Mouse (Mus musculus) embryo, embryonic 10.5 days (tissue): ENCODE results near the gene Fgfr2.
A peak's percentile ranks its signal among the peaks of the same experiment; 100 is the strongest.

Source experiments
- DNase-seq: peaks from one replicate; pipeline ENCODE4 v3.0.0-alpha.2; 2015; ENCODE audit warnings: low spot score

Fgfr2 gene

DNA sequence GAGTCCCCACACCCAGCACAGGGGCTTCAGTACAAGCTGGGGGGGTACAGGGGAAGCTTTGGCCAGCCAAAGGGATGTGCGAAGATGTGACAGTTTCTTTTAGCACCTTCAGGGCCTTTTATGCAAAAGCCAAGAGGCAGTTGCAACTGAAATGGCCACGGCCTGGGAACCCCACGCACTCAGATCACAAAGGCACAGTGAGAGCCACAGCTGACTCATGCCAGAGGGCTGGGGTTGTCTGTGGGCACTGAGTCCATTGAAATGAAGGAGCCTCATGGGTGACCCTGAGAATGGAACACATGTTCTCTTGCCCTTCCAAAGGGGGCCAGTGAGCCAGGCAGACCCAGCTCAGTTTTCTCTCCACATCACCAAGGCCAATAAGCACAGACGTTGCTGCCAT lies 114.5 kb downstream of the Fgfr2 start:
- no peak for DNase-seq

DNA sequence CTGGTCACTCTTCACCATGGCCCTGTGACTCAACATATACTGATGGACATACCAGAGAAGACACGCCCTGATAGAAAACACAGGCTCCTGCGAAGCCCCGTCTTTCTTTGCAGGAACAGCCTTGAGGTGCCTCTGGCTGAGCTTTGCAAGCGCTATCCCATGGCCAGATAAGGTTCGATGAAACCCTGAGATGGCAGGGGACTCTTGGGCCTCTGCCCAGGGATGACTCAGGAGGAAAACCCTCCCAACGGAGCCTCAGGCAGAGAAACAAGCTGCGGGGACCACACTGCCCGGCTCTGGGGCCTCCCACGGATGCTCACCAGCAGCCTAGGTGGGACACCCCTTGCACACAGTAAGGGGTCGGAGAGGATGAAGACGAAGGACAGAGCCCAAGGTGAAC lies 115.8 kb downstream of the Fgfr2 start:
- no peak for DNase-seq

DNA sequence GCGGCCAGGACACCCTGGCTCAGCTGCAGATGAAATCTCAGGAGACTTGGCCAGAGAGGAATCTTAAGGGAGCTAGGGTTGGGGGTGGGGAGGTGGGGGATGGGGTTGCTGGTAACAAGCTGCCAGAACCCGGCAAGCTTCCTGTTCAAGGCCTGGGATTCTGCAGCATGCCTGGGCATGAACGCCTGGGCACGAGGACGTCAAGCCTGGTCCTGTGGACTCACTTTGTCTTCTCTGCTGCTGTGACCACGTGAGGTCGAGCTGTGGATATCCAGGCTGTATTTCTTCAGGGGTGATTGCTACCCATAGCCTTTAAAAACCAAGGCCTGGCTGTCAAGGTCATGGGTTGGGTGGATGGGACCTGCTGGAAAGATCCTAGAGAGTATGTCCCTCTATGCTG lies 117.4 kb downstream of the Fgfr2 start:
- DNase-seq: no peak

DNA sequence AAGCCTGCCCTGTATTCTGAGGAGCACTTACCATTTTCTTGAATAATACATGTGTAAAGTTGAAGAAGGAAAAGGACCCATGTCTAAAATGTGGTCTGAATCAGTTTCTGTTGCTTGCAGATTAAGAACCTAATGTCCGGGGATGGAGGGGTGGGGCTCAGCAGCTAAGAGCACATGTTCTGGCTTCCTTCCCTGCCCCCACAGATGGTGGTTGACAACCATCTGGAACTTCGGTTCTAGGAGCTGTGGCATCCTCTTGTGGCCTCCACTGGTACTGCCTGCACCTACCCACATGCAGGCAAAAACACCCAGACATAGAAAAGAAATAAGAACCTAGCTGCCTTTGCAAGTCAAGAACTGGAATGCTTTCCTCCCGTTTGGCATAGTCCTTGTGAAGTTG lies 119.7 kb downstream of the Fgfr2 start:
- peak; percentile 73 for DNase-seq

DNA sequence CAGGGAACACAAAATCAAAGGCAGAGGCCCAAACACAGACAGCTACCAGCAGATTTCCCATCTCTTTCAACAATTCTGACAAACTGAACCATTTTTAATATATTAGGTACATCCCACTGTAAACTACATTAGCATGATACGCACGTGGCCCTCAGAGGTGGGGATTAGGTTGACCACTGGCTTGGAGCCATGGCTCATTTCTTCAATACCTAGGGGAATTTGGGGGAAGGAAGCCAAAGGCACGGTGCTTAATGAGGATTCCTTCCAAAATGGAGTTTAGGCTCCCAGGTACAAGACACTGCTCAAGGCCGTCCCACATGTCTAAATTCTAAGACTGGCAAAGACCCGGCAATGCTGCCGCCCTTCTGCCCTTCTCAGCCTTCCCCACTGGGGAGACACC lies 120.9 kb downstream of the Fgfr2 start:
- DNase-seq: no peak

DNA sequence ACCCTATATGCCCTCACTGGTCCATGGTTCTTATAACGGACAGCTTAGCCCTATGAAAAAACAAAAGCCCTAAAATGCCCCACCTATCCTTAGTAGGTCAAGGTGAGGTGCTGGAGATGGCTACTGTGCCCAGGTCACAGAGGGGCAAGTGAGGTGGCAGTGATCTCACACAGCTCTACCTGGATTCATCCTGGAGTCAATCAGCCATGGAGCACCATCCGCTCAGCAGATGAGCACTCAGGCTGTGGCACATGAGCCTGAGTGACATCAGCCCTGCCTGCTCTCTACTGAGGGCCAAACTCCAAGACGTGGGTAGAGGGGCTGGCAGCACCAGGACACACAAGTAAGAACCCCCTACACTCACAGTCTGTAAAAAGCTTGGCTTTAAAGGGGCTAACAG lies 121.8 kb downstream of the Fgfr2 start:
- DNase-seq: no peak

DNA sequence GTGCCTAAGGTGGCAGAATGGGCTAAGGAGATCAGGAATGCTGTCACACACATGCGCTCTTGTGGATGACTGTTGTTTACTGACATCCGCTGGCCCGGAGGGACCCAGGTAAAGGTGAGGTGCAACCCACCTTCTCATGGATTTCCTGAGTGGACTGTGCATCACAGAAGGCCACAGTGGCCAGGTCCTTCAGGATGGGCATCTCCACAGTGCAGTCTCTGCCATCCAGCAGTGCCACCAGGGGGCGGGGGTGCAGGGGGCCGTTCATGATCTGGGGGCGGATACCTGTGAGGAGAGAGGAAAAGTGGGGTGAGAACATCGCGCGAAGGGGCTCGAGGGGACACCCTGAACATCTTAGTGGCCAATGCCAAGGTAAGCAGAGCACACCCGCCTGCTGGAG lies 124.1 kb downstream of the Fgfr2 start:
- no peak for DNase-seq

DNA sequence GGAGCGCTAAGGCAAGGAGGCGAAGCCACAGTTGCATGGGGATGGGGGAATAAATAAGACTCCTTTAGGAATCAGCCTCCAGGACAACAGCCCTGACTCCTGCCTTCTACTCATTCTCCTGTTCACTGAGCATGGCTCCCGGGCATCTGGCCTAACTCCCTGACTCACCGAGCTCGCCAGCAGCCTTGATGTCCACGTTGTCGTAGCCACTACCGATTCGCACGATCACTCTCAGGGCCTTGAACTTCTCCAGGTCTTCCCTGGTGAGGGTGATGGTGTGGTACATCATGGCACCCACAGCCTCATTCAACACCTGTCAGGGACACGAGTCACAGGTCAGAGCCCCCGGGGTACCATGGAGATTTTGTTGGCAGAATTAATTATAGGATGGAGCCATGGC lies 124.5 kb downstream of the Fgfr2 start:
- DNase-seq: no peak

DNA sequence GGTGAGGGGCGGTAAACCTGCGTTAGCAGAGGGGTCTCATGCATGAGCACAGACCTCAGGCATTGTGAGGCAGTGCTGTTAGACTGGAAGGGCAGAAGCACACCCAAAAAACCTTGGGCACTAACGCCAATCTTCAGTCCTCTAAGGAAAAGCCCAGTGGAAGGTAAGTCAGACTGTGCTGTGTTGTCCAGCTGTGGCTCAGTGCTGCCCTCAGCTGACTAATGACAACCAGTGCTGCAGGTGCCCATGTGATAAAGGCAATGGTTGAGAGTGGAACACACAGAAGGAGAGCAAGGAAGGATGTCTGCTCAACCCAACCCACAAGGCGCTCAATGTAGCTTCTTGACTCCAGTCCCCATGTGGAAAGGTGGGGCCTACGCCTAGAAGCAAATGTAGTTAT lies 126.8 kb downstream of the Fgfr2 start:
- peak; percentile 27 for DNase-seq

DNA sequence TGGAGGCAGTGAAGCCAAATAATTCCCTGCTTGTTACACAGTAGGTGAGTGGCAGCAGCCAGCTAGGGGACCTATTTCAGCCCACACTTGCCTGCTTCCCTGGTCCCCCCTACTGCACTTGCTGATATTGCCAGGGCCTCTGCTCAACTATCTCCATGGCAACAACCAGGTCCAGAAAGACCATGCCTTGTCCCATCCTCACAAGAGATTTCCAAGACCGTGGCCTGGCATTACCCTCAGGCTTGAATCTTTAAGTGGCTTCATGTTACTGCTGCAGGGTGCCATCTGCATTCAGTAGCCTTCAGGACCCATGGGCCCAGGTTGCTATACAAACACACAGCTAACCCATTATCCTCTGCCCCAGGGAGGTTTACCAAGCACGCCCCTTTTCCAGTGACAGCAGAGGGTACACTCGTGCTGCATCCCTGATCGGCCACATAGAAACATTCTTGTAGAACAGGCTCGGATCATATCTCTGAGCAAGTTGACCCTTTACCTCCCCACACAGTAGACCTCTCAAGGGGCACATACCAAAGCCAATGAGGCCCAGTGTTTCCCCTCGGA lies 128.4 kb downstream of the Fgfr2 start:
- DNase-seq: no peak

DNA sequence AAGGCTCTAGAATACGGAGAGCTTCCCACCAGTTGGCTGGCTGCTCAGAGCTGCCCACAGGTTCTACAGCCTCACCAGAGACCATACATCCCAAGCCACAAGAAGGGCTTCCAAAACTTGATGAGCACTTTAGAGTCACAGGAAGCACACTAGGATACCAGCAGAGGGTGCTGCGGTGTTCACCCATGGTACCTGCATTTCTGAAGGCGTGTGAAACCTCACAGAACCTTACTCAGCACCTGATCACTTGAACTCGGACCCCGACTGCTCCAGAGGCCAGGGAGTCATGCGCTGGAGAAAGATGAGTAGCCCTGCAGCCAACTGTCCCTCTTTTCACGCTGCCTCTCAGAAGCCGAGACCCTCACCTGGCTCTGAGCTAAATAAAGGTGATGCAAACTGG lies 129.0 kb downstream of the Fgfr2 start:
- no peak for DNase-seq

DNA sequence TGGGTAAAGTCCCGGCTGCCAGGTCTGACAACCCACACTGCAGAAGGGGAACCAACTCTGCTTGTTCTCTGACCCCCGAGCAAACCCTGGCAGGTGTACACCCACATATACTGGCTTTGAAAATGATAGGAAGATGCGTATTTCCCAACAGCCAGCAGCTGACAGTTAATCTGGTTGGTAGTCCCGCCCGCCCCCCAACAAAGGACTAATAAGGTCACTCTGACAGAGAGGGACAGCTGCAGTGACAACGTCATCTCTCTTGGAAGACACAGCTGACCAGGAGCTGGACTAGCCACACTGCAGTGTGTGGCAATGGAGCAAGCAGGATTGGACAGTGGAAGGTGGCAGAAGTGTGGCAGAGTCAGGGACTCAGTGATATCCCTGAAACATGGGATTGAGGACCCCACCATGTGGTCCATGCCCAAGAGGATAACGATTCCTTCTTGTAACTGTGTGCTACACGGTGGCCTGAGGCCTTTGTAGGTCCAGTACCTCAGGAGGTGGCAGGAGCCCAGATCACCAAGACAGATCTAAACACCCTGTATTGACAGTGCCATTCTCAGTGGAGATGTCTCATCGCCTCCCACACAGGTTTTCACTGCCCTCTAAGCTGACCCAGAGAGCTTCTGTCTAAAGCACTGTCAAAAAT lies 130.1 kb downstream of the Fgfr2 start:
- DNase-seq: no peak

DNA sequence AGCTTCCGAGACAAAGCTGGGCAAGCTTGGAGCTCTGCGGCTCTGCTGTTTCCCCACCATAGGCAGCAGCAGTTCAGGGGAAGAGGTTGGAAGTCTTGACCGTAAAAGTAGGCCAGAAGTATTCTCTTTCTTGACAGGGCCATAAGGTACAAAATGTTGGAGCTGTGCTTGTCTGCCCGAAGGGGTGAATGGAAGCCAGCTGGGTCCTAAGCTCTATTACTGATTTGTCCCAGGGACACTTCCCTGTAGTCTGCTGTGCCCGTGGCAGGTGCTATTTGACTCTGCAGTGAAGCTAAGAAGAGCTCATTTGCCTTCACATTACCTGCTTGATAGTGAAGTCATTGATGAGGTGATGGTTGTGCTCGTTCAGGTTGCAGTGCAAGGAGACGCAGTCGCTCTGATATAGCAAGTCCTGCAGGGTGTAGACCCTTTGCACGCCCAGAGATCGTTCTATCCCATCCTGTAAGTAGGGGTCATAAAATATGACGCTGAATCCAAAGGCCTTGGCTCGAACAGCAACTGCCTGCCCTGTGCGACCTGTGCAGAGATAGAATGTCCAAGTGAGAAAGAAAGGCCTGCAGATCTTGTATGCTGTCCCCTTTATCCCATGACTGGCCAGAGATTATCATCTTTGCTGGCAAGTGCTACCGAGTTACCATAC lies 131.8 kb downstream of the Fgfr2 start:
- no peak for DNase-seq

DNA sequence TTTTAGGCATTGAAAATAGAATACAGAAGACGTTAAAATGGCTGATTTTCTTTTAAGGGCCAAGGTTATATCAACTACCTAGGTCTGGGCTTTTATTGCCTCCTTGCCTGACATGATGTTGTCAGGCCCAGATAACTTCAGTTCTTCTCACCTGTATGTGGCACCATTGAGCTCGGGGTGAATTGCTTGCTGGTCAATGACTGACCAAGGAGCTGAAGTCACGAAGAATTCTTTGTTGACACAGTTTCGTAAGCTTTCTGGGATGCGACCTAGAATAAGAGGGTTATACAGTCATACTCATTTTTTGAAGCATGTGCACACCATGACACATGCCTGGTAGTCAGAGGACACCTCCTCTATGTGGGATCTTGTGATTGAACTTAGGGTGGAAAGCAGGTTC lies 133.3 kb downstream of the Fgfr2 start:
- no peak for DNase-seq

DNA sequence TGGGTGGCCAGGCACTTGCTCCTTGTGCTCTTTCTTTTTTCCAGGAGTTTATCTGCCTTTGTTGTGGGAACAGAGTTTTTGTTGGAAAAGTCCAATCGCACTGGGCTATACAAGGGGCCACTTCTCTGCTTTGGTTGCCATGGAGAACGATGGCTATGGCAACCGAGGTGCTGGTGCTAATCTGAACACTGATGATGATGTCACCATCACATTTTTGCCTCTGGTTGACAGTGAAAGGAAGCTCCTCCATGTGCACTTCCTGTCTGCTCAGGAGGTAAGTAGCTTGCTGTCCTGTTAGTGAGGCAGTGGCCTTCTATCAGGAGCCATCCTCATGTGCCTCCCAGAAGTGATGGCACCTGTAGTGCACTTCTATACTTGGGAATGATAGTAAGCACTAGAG lies 140.5 kb downstream of the Fgfr2 start:
- DNase-seq: peak; percentile 27

DNA sequence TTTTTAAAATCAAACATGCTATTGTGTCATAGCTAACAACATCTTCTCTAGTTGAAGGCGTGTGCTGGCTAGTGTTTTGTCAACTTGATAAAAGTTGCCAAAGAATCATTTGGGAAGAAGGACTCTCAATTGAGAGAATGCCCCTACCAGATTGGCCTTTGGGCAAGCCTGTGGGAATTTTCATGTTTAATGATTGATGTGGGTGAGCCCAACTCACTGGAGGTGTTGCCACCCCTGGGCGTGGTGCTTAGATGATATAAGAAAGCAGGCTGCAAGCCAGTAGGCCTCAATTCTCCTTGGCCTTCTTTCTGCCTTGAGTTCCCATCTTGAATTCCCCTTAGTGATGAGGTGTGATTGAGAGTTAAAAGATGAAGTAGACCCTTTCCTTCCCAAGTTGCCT lies 145.2 kb downstream of the Fgfr2 start:
- no peak for DNase-seq

DNA sequence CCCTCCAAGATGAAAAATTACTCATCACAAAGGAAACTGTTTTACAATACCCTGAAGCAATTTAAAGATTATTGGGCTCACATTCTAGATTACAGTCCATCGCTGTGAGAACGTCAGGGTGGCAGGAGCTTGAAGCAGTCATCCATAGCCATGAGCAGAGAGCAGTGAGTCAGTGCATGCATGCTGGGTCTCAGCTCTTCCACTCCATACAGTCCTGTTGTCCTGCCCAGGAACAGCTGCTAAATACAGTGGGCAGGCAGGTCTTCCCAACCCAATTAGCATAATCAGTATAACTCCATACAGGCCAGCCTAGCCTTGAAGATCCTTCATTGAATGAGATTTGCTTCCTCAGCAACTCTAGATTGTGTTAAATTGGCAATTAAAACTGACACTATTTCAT lies 147.1 kb downstream of the Fgfr2 start:
- DNase-seq: no peak

DNA sequence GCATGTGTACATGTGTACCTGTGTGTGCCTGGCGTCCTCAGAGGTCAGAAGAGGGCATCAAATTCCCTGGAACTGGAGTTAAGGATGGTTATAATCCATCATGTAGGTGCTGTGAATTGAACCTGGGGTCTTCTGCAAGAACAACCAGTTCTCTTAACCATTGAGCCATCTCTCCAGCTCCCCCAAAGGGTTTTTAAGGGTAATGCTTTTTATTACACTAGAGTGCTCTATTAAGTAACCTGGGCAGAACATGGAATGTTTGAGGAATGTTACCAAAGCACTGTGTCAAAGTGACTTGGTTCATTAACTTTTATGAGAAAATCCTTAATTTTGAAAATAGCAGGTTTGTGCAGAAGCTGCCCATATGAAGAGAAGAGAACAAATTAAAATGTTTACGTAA lies 151.1 kb downstream of the Fgfr2 start:
- DNase-seq: no peak

DNA sequence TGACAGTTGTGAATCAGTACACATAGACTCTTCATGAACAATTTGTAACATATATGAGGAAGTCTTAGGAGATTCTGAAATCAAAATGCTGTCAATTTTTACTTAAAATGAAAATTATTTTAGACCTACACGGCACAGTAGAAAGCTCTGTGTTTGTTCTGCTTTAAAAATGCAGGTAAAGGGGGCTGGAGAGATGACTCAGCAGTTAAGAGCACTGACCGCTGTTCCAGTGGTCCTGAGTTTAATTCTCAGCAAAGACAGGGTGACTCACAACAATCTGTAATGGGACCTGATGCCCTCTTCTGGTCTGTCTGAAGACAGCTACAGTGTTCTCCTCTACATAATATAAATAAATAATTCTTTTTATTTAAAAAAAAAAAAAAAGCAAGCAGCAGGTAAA lies 157.4 kb downstream of the Fgfr2 start:
- DNase-seq: no peak

DNA sequence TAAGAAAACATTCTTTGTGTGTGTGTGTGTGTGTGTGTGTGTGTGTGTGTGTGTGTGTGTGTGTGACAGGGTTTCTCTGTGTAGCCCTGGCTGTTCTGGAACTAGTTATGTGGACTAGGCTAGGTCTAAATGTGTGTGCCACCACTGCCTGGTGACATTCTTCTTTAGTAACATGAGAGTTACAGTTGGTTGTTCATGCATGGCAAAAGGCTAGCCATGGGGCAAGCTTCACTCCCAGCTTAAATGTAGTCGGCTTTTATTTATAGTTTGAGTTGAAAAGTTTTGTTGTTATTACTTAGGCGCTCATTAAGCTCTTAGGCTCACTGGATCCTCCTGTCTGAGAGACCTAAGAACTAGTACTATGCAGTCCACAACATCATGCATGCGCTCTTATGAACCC lies 158.8 kb downstream of the Fgfr2 start:
- no peak for DNase-seq

DNA sequence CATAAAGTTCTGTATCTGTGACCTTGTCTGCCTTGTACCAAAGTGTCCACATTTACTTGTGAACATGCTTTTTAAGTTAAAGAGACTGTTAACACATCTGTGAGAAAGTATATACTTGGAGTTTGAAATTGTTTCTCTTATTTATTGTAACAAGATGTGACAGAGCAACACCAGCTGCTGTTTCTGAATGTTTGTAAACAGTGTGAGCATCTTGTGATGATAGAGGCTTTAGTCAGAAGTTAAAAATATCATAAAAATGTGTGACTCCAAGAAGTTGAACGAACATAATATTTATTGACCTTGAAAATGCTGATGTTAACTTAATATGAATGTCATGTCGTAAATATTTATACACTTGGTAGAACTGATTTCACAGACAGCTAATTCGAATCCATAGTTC lies 172.5 kb downstream of the Fgfr2 start:
- no peak for DNase-seq

DNA sequence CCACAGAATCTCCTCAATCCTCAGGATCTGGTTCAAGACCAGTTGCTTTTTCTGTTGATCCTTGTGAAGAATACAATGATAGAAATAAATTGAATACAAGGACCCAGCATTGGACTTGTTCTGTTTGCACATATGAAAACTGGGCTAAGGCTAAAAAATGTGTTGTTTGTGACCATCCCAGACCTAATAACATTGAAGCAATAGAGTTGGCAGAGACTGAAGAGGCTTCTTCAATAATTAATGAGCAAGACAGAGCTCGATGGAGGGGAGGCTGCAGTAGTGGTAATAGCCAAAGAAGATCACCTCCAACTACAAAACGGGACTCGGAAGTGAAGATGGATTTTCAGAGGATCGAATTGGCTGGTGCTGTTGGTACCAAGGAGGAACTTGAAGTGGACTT lies 173.2 kb downstream of the Fgfr2 start:
- DNase-seq: no peak

DNA sequence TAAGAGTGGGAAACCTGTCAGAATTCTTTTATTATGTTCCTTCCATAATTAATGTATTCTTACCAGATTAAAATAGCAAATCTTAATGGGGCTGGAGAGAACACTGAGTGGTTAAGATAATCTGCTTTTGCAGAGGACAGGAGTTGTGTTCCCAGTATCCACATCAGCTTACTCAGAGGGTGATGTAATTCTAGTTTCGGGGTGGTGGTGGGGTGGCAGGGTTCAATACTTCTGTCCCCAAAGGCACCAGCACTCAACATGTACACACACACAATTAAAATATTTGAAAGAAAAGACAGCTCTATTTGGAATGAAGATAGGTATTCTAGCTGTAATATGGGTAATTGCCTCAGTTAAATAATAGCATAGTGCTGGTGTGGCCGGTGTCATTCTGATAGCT lies 182.6 kb downstream of the Fgfr2 start:
- no peak for DNase-seq

DNA sequence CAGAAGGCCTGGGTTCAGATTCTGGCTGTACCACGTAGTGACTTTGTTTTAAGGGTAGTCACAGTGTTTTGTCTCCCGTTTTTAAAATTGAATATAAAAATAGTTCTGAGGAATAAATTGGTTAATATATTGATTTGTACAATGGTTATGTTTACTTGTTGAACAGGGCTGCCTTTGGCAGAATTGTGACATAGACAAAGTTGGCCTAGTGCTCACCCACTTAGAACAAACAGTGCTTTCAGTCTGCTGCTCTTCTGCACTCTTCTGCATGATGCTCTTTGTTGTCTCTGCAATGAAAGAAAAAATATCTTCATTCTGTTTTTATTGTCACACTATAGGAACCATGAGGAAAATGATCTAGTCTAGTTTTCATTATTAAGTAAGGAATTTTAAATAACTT lies 184.0 kb downstream of the Fgfr2 start:
- DNase-seq: no peak
